15 mouse cellular contexts compared by ENCODE assay signal in the genomic region with DNA sequence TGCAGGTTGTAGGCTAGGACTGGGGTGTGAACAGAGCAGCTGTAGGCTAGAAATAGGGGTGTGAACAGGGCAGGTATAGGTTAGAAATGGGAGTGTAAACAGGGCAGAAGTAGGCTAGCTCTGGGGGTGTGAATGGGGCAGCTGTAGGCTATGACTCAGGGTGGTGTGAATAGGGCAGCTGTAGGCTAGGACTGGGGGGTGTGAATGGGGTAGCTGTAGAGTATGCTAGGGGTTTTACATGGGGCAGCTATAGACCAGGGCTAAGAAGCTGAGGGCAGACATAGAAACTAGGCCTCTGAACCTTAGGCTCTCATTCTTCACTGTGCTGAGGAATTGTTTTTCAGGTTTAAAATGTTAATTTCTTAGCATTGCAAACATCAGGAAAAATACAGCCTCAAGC.
"Had no signal": no experiment of that assay in that cellular context is flagged by ENCODE, and none has a peak within 500 bp of the region (broad histone marks: within the 10 kb centered on the region; RNA-seq: fewer than 3 reads in every experiment).

No protein-coding gene starts in this region.

- H3K9ac ChIP-seq: liver, embryonic 15.5 days; neural tube, embryonic 12.5 days had no signal

- H3K27ac ChIP-seq: left cerebral cortex, adult 2 months; limb, embryonic 10.5 days; liver, embryonic 15.5 days; macrophage; neural tube, embryonic 12.5 days had no signal

- H3K9me3 ChIP-seq: limb, embryonic 10.5 days; liver, embryonic 15.5 days; megakaryocyte, embryonic 14.5 days; neural tube, embryonic 12.5 days had no signal

- H3K4me2 ChIP-seq: liver, embryonic 11.5 days; liver, embryonic 15.5 days; neural tube, embryonic 12.5 days had no signal

- H3K4me1 ChIP-seq: limb, embryonic 10.5 days; liver, embryonic 15.5 days; neural tube, embryonic 12.5 days had no signal

- H3K27me3 ChIP-seq: liver, embryonic 15.5 days; megakaryocyte, embryonic 14.5 days; neural tube, embryonic 12.5 days had no signal

- H3K4me3 ChIP-seq: left cerebral cortex, adult 2 months; limb, embryonic 10.5 days; liver, embryonic 15.5 days; megakaryocyte, embryonic 14.5 days; neural tube, embryonic 12.5 days had no signal

- ATAC-seq: intestine, postnatal 0 days had no signal

- DNase-seq: kidney, adult 8-10 months; kidney, postnatal 10 days; lung, adult 2 months; lung, postnatal 14 days; midbrain, embryonic 14.5 days; thymus, adult 2 months; thymus, postnatal 25 days had no signal
